Mouse (Mus musculus) lung, adult 2 months (tissue): ENCODE data around the gene Scgb1a1.

Experiments
- CTCF ChIP-seq: fragments of 200-500 bp; IDR thresholded peaks from 2 replicates; pipeline ENCODE4 v1.5.1; 2011; ENCODE audit warnings: mild to moderate bottlenecking, low read length, control low read depth; ENCODE audit not compliant: insufficient read depth
- POLR2A ChIP-seq: fragments of 200-500 bp; IDR thresholded peaks from 2 replicates; pipeline ENCODE4 v1.6.1; 2011; ENCODE audit warnings: low read depth, mild to moderate bottlenecking, control low read depth, low read length, borderline replicate concordance; ENCODE audit errors: extremely low read depth

DNA sequence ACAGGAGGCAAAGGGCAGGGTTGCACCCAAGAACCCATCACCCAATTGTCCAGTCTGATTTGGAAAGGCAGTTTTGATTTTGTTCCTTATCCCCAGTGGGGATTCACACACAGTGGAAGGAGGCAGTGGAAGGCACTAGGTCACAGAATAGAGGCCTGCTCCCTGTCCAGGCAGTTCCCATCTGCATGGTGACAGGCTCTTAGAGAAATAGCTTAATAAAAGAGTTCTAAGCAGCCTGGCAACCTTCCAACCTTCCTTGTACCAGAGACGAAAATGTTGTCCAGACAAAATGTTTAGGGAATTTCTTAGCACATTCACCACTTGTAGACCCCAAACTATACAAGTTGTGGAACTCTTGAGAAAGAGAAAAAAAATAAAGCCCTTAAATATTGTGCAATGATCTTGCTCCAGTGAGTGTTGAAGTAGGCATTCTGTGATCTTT lies 39.8 kb downstream of the Scgb1a1 start:
- TF ChIP-seq POLR2A (no peak), CTCF (no peak)
